Mouse (Mus musculus) embryonic stem cell, embryonic (primary cell): ENCODE data around the gene Hap1.

Source experiments
- CTCF ChIA-PET, 4 experiments: fragments of 300-600 bp in 2 of 4; fragments of 350-600 bp in 2 of 4; sonication (Branson Sonifier 250); formaldehyde crosslinking; loops; one replicate each; lab custom pipeline; 2022; ENCODE audit warnings: inconsistent platforms in 2 of 4; lab: Charles Lee
- POLR2A ChIA-PET, 4 experiments: fragments of 300-600 bp in 2 of 4; fragments of 350-600 bp in 2 of 4; sonication (Branson Sonifier 250); formaldehyde crosslinking; loops; one replicate each; lab custom pipeline; 2022; ENCODE audit warnings: antibody characterized with exemption in 4 of 4, inconsistent platforms in 1 of 4; lab: Charles Lee

Hap1 gene

GRCm38 (mm10) chr11:100355972-100356818, at the start of gene Hap1:
TSS of gene Hap1 (minus strand) at chr11:100356128.
- ChIA-PET POLR2A (interaction anchor here (0.6 to 10.9 kb wide), 77 partner anchors 9 to 1954 kb away, joined by 3 to 226 read pairs (median 4); partner anchors contain the start of genes Acly (in 3 of the 4), Eif1 (in 3 of the 4), Jup (in 3 of the 4) and Stat3 (in 2 of the 4)), CTCF (interaction anchor here in 3 of 4 experiments (0.6 to 1.7 kb wide), 8 partner anchors 9 to 76 kb away, joined by 3 to 6 read pairs (median 4); partner anchors contain the start of genes Jup (in 1 of the 3) and P3h4 (in 1 of the 3))

- CTCF ChIA-PET = interaction anchor here in 1 of 4 experiments (1.3 kb wide), 1 partner anchor 10 kb away, joined by 3 read pairs; no protein-coding TSS in a partner anchor
- POLR2A ChIA-PET = interaction anchor here in 2 of 4 experiments (0.7 to 2.5 kb wide), 3 partner anchors 14 to 82 kb away, joined by 3 to 6 read pairs (median 4); no protein-coding TSS in a partner anchor
These were observed 48.6 kb upstream of the Hap1 start for GRCm38 (mm10) chr11:100404456-100405074.

- ChIA-PET POLR2A (interaction anchor here in 2 of 4 experiments (0.5 to 2.5 kb wide), 5 partner anchors 12 to 102 kb away, joined by 3 to 6 read pairs (median 3); partner anchors contain the start of gene Fkbp10 (in 1 of the 2)), CTCF (interaction anchor here in 1 of 4 experiments (1.3 kb wide), 1 partner anchor 9 kb away, joined by 3 read pairs; no protein-coding TSS in a partner anchor)
These were observed 47.7 kb upstream of the Hap1 start for GRCm38 (mm10) chr11:100403445-100404134.

DNA sequence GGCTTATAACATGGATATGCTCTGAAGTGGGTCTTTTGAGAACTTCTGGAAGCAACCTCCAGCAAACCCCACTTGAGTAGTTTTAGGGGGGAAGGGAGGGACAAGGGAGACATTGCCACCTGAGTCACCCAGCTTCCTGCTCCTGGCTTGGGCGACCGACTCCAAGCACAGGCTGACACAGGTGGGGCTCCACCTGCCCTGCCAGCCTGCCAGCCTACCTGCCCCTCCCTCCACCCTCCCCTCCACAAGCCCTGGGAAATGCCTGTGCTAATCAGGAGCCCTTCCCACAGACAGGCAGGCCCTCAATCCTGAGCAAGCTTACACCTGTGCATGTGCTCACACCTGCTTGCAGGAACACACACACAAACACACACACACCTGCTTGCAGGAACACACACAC, 46.8 kb upstream of the Hap1 start:
- CTCF ChIA-PET = interaction anchor here in 2 of 4 experiments (1.0 to 1.1 kb wide), 2 partner anchors 9 to 11 kb away, joined by 3 read pairs; no protein-coding TSS in a partner anchor
- POLR2A ChIA-PET = interaction anchor here in 2 of 4 experiments (0.9 to 3.6 kb wide), 9 partner anchors 8 to 216 kb away, joined by 3 to 15 read pairs (median 4); partner anchors contain the start of genes Acly (in 1 of the 2) and Eif1 (in 1 of the 2)

DNA sequence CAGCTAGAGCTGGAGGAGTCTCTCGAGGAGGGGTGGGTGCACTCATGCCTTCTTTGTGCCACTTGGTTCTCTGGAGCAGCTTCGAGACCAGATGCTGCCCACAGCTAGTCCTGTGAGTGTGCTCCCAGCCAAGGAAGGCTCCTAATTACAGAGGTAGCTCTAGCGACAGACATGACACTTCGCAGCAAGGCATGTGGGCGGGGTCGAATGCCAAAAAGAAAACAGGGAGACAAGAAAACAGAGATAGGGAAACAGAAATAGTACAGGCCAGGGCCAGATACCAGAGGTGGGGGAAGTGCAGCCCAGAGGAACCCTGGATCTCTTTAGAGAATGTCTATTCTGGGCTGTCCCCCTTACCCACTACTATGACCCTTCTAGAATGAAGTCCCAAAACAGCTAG, 46.3 kb upstream of the Hap1 start:
- CTCF ChIA-PET = interaction anchor here in 2 of 4 experiments (0.5 to 1.4 kb wide), 4 partner anchors 9 to 79 kb away, joined by 3 to 6 read pairs (median 3); no protein-coding TSS in a partner anchor
- POLR2A ChIA-PET = interaction anchor here in 2 of 4 experiments (0.8 to 3.6 kb wide), 11 partner anchors 8 to 216 kb away, joined by 3 to 15 read pairs (median 4); partner anchors contain the start of genes Acly (in 1 of the 2) and Eif1 (in 1 of the 2)

DNA sequence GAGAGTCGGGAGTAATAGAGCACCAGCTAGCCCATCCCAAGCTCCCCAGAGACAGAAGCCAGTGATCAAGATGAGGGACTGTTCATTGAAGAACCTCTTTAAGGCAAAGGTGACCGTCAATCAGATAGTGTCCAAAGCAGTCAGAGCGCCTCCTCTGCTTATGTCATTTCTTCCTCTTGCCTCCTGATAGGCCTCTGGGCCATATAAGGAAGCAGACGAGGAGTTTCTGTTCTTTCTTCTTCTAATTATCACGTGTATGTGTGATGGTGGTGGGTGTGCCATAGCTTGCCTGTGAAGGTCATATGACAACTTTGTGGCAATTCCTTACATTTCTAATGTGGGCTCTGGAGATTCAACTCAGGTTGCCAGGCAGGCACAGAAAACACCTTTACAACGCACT, 44.9 kb upstream of the Hap1 start:
- POLR2A ChIA-PET = interaction anchor here (0.6 to 3.6 kb wide), 27 partner anchors 7 to 127 kb away, joined by 3 to 15 read pairs (median 7); partner anchors contain the start of genes Eif1 (in 3 of the 4), Acly (in 2 of the 4), Hap1 (in 2 of the 4) and P3h4 (in 2 of the 4)
- CTCF ChIA-PET = interaction anchor here (0.6 to 1.7 kb wide), 9 partner anchors 9 to 1860 kb away, joined by 3 to 6 read pairs (median 3); partner anchors contain the start of genes Klhl11 (in 1 of the 4) and P3h4 (in 1 of the 4)

GRCm38 (mm10) chr11:100399727-100400538, 44.0 kb upstream of the Hap1 start:
- ChIA-PET POLR2A (interaction anchor here (0.6 to 3.6 kb wide), 33 partner anchors 8 to 409 kb away, joined by 3 to 15 read pairs (median 6); partner anchors contain the start of genes Eif1 (in 3 of the 4), Acly (in 2 of the 4), Hap1 (in 2 of the 4) and P3h4 (in 2 of the 4)), CTCF (interaction anchor here (0.6 to 1.7 kb wide), 13 partner anchors 8 to 143 kb away, joined by 3 to 9 read pairs (median 3); partner anchors contain the start of genes Klhl11 (in 1 of the 4) and P3h4 (in 1 of the 4))

DNA sequence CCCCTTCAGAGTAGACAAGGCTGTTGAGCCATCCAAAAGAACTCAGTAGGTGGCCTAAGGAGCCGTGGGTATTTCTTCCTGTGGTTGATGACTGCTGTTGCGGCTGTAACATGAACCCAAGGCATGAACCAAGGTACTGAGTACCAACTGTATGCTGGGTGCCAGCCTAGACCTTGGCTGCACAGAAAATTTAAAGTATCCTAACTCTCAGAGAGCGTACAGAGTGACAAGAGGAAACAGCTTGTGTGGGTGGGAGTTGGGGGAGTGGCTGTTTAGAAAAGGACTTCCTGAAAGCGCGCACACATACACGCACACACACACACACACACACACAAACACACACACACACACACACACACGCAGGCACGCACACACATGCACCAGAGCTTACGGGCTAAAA, 43.4 kb upstream of the Hap1 start:
- ChIA-PET POLR2A (interaction anchor here in 3 of 4 experiments (0.6 to 3.6 kb wide), 19 partner anchors 8 to 410 kb away, joined by 3 to 15 read pairs (median 6); partner anchors contain the start of genes P3h4 (in 2 of the 3), Acly (in 1 of the 3), Eif1 (in 1 of the 3) and Fkbp10 (in 1 of the 3)), CTCF (interaction anchor here in 3 of 4 experiments (0.6 to 1.7 kb wide), 6 partner anchors 8 to 26 kb away, joined by 3 to 8 read pairs (median 4); partner anchors contain the start of gene P3h4 (in 1 of the 3))

- CTCF ChIA-PET = interaction anchor here in 1 of 4 experiments (2.6 kb wide), 1 partner anchor 10 kb away, joined by 23 read pairs; no protein-coding TSS in a partner anchor
- POLR2A ChIA-PET = interaction anchor here (0.9 to 19.0 kb wide), 21 partner anchors 9 to 541 kb away, joined by 3 to 626 read pairs (median 32); partner anchors contain the start of genes Eif1 (in 2 of the 4), Fkbp10 (in 2 of the 4), Hap1 (in 2 of the 4) and P3h4 (in 2 of the 4)
These were observed 42.6 kb upstream of the Hap1 start for GRCm38 (mm10) chr11:100398517-100398916.

- POLR2A ChIA-PET = interaction anchor here (0.5 to 19.0 kb wide), 118 partner anchors 8 to 1717 kb away, joined by 3 to 626 read pairs (median 5); partner anchors contain the start of genes Acly (in 3 of the 4), Eif1 (in 3 of the 4), Hap1 (in 3 of the 4) and Klhl11 (in 3 of the 4)
- CTCF ChIA-PET = interaction anchor here (0.5 to 3.6 kb wide), 48 partner anchors 10 to 1611 kb away, joined by 3 to 24 read pairs (median 3); partner anchors contain the start of genes P3h4 (in 3 of the 4), Acly (in 1 of the 4), Dnajc7 (in 1 of the 4) and Fkbp10 (in 1 of the 4)
These were observed 41.9 kb upstream of the Hap1 start, which contains the start of gene Jup for GRCm38 (mm10) chr11:100397600-100398389. TSS of gene Jup (minus strand) at chr11:100397763.

- POLR2A ChIA-PET = interaction anchor here (0.5 to 19.0 kb wide), 120 partner anchors 9 to 1591 kb away, joined by 3 to 626 read pairs (median 5); partner anchors contain the start of genes Acly (in 3 of the 4), Eif1 (in 3 of the 4), Hap1 (in 3 of the 4) and Klhl11 (in 3 of the 4)
- CTCF ChIA-PET = interaction anchor here (0.5 to 3.6 kb wide), 46 partner anchors 9 to 1610 kb away, joined by 3 to 24 read pairs (median 3); partner anchors contain the start of genes P3h4 (in 3 of the 4), Dnajc7 (in 1 of the 4), Fkbp10 (in 1 of the 4) and Kcnh4 (in 1 of the 4)
These were observed 41.1 kb upstream of the Hap1 start for GRCm38 (mm10) chr11:100396886-100397599.

DNA sequence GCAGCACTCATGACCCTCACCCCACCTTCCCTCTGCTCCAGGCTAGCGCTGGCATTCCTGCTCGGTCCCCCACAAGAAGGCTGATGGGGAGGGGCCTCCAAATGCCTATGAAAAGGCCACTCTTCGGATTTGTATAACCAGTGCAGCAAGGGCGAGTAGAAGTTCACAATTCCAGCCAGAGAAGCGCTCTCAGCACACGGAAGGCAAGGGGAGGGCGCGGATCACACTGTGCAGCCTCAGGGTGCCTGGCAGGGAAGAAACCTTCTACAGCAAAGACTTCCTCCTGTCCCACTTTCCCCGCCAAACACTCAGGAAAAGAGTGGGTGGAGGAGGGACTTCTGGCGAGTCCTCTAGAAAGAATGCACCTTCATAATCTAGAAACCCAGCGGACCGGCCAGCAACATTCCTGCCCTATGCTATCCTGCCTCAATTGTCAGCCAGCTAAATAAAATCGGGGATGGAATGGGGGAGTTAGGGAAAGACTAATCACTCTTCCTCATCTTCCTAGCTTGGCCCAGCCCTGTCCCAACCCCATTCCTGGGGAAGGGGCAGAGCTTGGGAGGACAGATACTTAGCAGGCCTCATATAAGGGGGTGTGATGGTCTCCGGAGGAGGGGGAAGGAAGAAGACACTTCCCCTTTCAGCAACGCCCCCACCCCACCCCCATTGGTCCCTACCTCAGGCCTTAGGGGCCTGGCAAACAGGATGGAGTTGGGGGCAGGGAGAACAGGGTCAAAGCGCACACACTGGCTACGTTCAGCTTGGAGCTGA, 40.1 kb upstream of the Hap1 start:
- ChIA-PET CTCF (interaction anchor here in 3 of 4 experiments (0.6 to 4.3 kb wide), 29 partner anchors 8 to 343 kb away, joined by 3 to 24 read pairs (median 5); partner anchors contain the start of genes P3h4 (in 2 of the 3), Dnajc7 (in 1 of the 3) and Klhl11 (in 1 of the 3)), POLR2A (interaction anchor here (0.5 to 19.0 kb wide), 78 partner anchors 9 to 1441 kb away, joined by 3 to 626 read pairs (median 6); partner anchors contain the start of genes Eif1 (in 3 of the 4), Hap1 (in 3 of the 4), P3h4 (in 3 of the 4) and Acly (in 2 of the 4))
